Mouse (Mus musculus): ENCODE measurements around the gene Gfer.

- no peak for TF ChIP-seq POLR2A (IDR thresholded peaks at IDR 0.05; ENCODE audit: insufficient read depth, low read depth, low read length)
- TF ChIP-seq CTCF (IDR thresholded peaks at IDR 0.05), result no peak
Measured at GRCm38 (mm10) chr17:24707801-24708425, 12.0 kb upstream of the Gfer start.
